Mouse (Mus musculus) heart, embryonic 12.5 days (tissue): Measurements from ENCODE around the gene Hist1h3e. TPM values are rescaled to one million over a fixed set of nuclear protein-coding genes. Genes with fewer than 3 reads are reported as not detected.
A peak's percentile ranks its signal among the peaks of the same experiment; 100 is the strongest.

Experiments used
- ATAC-seq: fragments of 200-750 bp; cut with Nextera tagmentation; 2 replicates; pipeline ENCODE4 v1.8.0; 2017; ENCODE audit warnings: moderate TSS enrichment, moderate library complexity; ENCODE audit not compliant: insufficient number of reproducible peaks, low FRiP score
- H3K27ac ChIP-seq: fragments of 300-500 bp; sonication (generic); 2 replicates; pipeline ENCODE4 v1.5.1; 2016; ENCODE audit warnings: mild to moderate bottlenecking, moderate library complexity; ENCODE audit not compliant: poor library complexity, severe bottlenecking
- H3K27me3 ChIP-seq: fragments of 300-500 bp; sonication (generic); replicated peaks from 2 replicates; pipeline ENCODE4 v1.6.1; 2016; ENCODE audit warnings: mild to moderate bottlenecking, moderate library complexity
- H3K36me3 ChIP-seq: fragments of 300-500 bp; sonication (generic); 2 replicates; pipeline ENCODE4 v1.6.1; 2016; ENCODE audit warnings: mild to moderate bottlenecking, moderate library complexity
- H3K4me1 ChIP-seq: fragments of 300-500 bp; sonication (generic); replicated peaks from 2 replicates; pipeline ENCODE4 v1.6.1; 2016; ENCODE audit warnings: mild to moderate bottlenecking
- H3K4me2 ChIP-seq: fragments of 300-500 bp; sonication (generic); 2 replicates; pipeline ENCODE4 v1.6.1; 2016; ENCODE audit warnings: mild to moderate bottlenecking, moderate library complexity
- H3K4me3 ChIP-seq: fragments of 300-500 bp; sonication (generic); 2 replicates; pipeline ENCODE4 v1.5.1; 2016; ENCODE audit warnings: mild to moderate bottlenecking
- H3K9ac ChIP-seq: fragments of 300-500 bp; sonication (generic); 2 replicates; pipeline ENCODE4 v1.6.1; 2016; ENCODE audit warnings: mild to moderate bottlenecking, moderate library complexity
- H3K9me3 ChIP-seq: fragments of 300-500 bp; sonication (generic); replicated peaks from 2 replicates; pipeline ENCODE4 v1.6.1; 2016; ENCODE audit warnings: mild to moderate bottlenecking, moderate library complexity
- WGBS: fragments of 180-500 bp; shearing (Covaris S2); methylation state at CpG from one replicate; pipeline ENCODE4 v1.1.7; 2016; 5-methylcytosine and 5-hydroxymethylcytosine counted together
- polyA plus RNA-seq: library from polyadenylated mRNA; unstranded; fragments of >200 nt; fragmentation: Nextera tagmentation; extraction: Ambion mirVana; gene quantifications from 2 replicates; pipeline ENCODE4 v1.2.1, GENCODE M21; 2016

The Hist1h3e gene
- polyA plus RNA-seq, 1 experiment from 2014 or later: 2.1 TPM

- WGBS: 9% methylated on average over 5 of the region's 5 CpGs
- H3K4me2 ChIP-seq: no peak overlapping the region
Observed at GRCm38 (mm10) chr13:23524654-23525053, 37.5 kb downstream of the Hist1h3e start.

GRCm38 (mm10) chr13:23523976-23524375 is 38.2 kb downstream of the Hist1h3e start:
- H3K27ac ChIP-seq: no peak overlapping the region
- 47% methylated on average over 5 of the region's 5 CpGs for WGBS
- no peak overlapping the region for H3K9ac ChIP-seq
- no peaks in the 10 kb centered on the region for H3K9me3 ChIP-seq
- no peak overlapping the region for H3K4me3 ChIP-seq
- no peaks in the 10 kb centered on the region for H3K27me3 ChIP-seq
- ATAC-seq: no peak
- H3K4me2 ChIP-seq: no peak overlapping the region
- no peaks in the 10 kb centered on the region for H3K36me3 ChIP-seq
- H3K4me1 ChIP-seq: peaks cover 16% of the 10 kb centered on the region

More at GRCm38 (mm10) chr13:23524654-23525053, 37.5 kb downstream of the Hist1h3e start:
- Histone ChIP-seq H3K36me3 (no peaks in the 10 kb centered on the region), H3K4me3 (no peak overlapping the region), H3K9me3 (no peaks in the 10 kb centered on the region), H3K27me3 (no peaks in the 10 kb centered on the region), H3K27ac (no peak overlapping the region), H3K9ac (no peak overlapping the region), H3K4me1 (peaks cover 18% of the 10 kb centered on the region)
- no peak for ATAC-seq

- WGBS: 3% methylated on average over 14 of the region's 14 CpGs
- Histone ChIP-seq H3K9ac (no peak overlapping the region), H3K4me1 (peaks cover 9% of the 10 kb centered on the region), H3K27ac (no peak overlapping the region), H3K4me2 (peak overlapping the region; percentile 48), H3K9me3 (no peaks in the 10 kb centered on the region), H3K36me3 (no peaks in the 10 kb centered on the region), H3K27me3 (no peaks in the 10 kb centered on the region), H3K4me3 (peak overlapping the region; percentile 12; the same call in 1 of the 2 replicates)
- ATAC-seq: 0 out of 2 replicates have a peak, but pooled peaks have one; percentile 44
Observed at GRCm38 (mm10) chr13:23521703-23522102, 40.5 kb downstream of the Hist1h3e start.

GRCm38 (mm10) chr13:23519416-23519815 is 42.8 kb downstream of the Hist1h3e start:
- Histone ChIP-seq H3K27ac (peak overlapping the region; percentile 43; the same call in 1 of the 2 replicates), H3K9ac (0 out of 2 replicates have a peak overlapping the region, but pooled peaks have one; percentile 45), H3K27me3 (no peaks in the 10 kb centered on the region), H3K4me3 (peak overlapping the region; percentile 49), H3K4me2 (peak overlapping the region; percentile 66), H3K9me3 (no peaks in the 10 kb centered on the region), H3K36me3 (no peaks in the 10 kb centered on the region), H3K4me1 (0 out of 2 replicates have a peak, but pooled peaks cover 8% of the 10 kb centered on the region)
- under 1% methylated on average over 10 of the region's 10 CpGs for WGBS
- ATAC-seq: peak; percentile 22; the same call in 1 of the 2 replicates

GRCm38 (mm10) chr13:23518885-23519284 is 43.3 kb downstream of the Hist1h3e start:
- Histone ChIP-seq H3K27me3 (no peaks in the 10 kb centered on the region), H3K4me2 (peak overlapping the region; percentile 66), H3K9ac (0 out of 2 replicates have a peak overlapping the region, but pooled peaks have one; percentile 45), H3K4me1 (0 out of 2 replicates have a peak, but pooled peaks cover 8% of the 10 kb centered on the region), H3K9me3 (no peaks in the 10 kb centered on the region), H3K4me3 (peak overlapping the region; percentile 49), H3K27ac (peak overlapping the region; percentile 43; the same call in 1 of the 2 replicates), H3K36me3 (no peaks in the 10 kb centered on the region)
- whole genome bisulfite sequencing: 1% methylated on average over 6 of the region's 6 CpGs
- peak; percentile 58; the same call in 1 of the 2 replicates for ATAC-seq

GRCm38 (mm10) chr13:23518295-23518603 is 43.9 kb downstream of the Hist1h3e start:
- H3K4me2 ChIP-seq: peak overlapping the region; percentile 80
- peak overlapping the region; percentile 48; the same call in 1 of the 2 replicates for H3K9ac ChIP-seq
- under 1% methylated on average over 6 of the region's 6 CpGs for WGBS
- H3K27me3 ChIP-seq: no peaks in the 10 kb centered on the region
- no peak overlapping the region for H3K27ac ChIP-seq
- no peaks in the 10 kb centered on the region for H3K9me3 ChIP-seq
- no peak for ATAC-seq
- H3K4me1 ChIP-seq: 0 out of 2 replicates have a peak, but pooled peaks cover 8% of the 10 kb centered on the region
- peak overlapping the region; percentile 59 for H3K4me3 ChIP-seq
- no peaks in the 10 kb centered on the region for H3K36me3 ChIP-seq

- no peaks in the 10 kb centered on the region for H3K27me3 ChIP-seq
Observed at GRCm38 (mm10) chr13:23517603-23518294, 44.4 kb downstream of the Hist1h3e start.

GRCm38 (mm10) chr13:23516822-23517602 is 45.2 kb downstream of the Hist1h3e start:
- Histone ChIP-seq H3K36me3 (no peaks in the 10 kb centered on the region), H3K27ac (peak overlapping the region; percentile 70), H3K4me3 (peak overlapping the region; percentile 59), H3K4me1 (0 out of 2 replicates have a peak, but pooled peaks cover 8% of the 10 kb centered on the region), H3K4me2 (peak overlapping the region; percentile 80), H3K9me3 (no peaks in the 10 kb centered on the region), H3K27me3 (no peaks in the 10 kb centered on the region), H3K9ac (no peak overlapping the region)
- peak; percentile 60 for ATAC-seq
- under 1% methylated on average over 19 of the region's 19 CpGs for WGBS

More at GRCm38 (mm10) chr13:23517603-23518294, 44.4 kb downstream of the Hist1h3e start:
- H3K9ac ChIP-seq: peak overlapping the region; percentile 48; the same call in 1 of the 2 replicates
- peak overlapping the region; percentile 70 for H3K27ac ChIP-seq
- no peaks in the 10 kb centered on the region for H3K36me3 ChIP-seq
- no peaks in the 10 kb centered on the region for H3K9me3 ChIP-seq
- peak overlapping the region; percentile 59 for H3K4me3 ChIP-seq
- ATAC-seq: peak; percentile 86
- under 1% methylated on average over 27 of the region's 27 CpGs for WGBS
- peak overlapping the region; percentile 80 for H3K4me2 ChIP-seq
- H3K4me1 ChIP-seq: 0 out of 2 replicates have a peak, but pooled peaks cover 8% of the 10 kb centered on the region

- H3K36me3 ChIP-seq: no peaks in the 10 kb centered on the region
- H3K9ac ChIP-seq: peak overlapping the region; percentile 43; the same call in 1 of the 2 replicates
- H3K4me1 ChIP-seq: 0 out of 2 replicates have a peak, but pooled peaks cover 8% of the 10 kb centered on the region
- no peak for ATAC-seq
- 48% methylated on average over 15 of the region's 15 CpGs for WGBS
- H3K4me3 ChIP-seq: peak overlapping the region; percentile 40
- H3K27me3 ChIP-seq: no peaks in the 10 kb centered on the region
- H3K27ac ChIP-seq: no peak overlapping the region
- peak overlapping the region; percentile 64 for H3K4me2 ChIP-seq
- no peaks in the 10 kb centered on the region for H3K9me3 ChIP-seq
Observed at GRCm38 (mm10) chr13:23515826-23516620, 46.1 kb downstream of the Hist1h3e start.

GRCm38 (mm10) chr13:23515281-23515680 is 46.9 kb downstream of the Hist1h3e start:
- H3K36me3 ChIP-seq: no peaks in the 10 kb centered on the region

More at GRCm38 (mm10) chr13:23515281-23515680, 46.9 kb downstream of the Hist1h3e start:
- Histone ChIP-seq H3K9ac (no peak overlapping the region), H3K4me2 (no peak overlapping the region), H3K4me3 (no peak overlapping the region), H3K4me1 (peaks cover 14% of the 10 kb centered on the region), H3K27ac (no peak overlapping the region), H3K27me3 (no peaks in the 10 kb centered on the region), H3K9me3 (no peaks in the 10 kb centered on the region)
- WGBS: 76% methylated on average over 5 of the region's 5 CpGs
- ATAC-seq: no peak
